Mouse (Mus musculus) bone marrow, adult 2 months (tissue): ENCODE results near the gene Mex3b. TPM values are rescaled to one million over a fixed set of nuclear protein-coding genes. Genes with fewer than 3 reads are reported as not detected.

Experiments
- H3K27ac ChIP-seq: fragments of 200-500 bp; 2 replicates; pipeline ENCODE4 v1.5.1; 2012; ENCODE audit warnings: low read depth, mild to moderate bottlenecking, control low read depth, inconsistent platforms, low read length; ENCODE audit not compliant: control insufficient read depth, poor library complexity, insufficient read depth
- H3K4me1 ChIP-seq: fragments of 200-500 bp; 2 replicates; pipeline ENCODE4 v1.6.1; 2011; ENCODE audit warnings: low read length; ENCODE audit not compliant: control insufficient read depth, insufficient read depth
- H3K4me3 ChIP-seq: fragments of 200-500 bp; replicated peaks from 2 replicates; pipeline ENCODE3; 2011; ENCODE audit warnings: mild to moderate bottlenecking, low read depth, low read length, control low read depth; ENCODE audit not compliant: control insufficient read depth
- CTCF ChIP-seq: fragments of 200-500 bp; IDR thresholded peaks from 2 replicates; pipeline ENCODE4 v1.5.1; 2011; ENCODE audit warnings: low read length, control low read depth; ENCODE audit not compliant: control insufficient read depth, insufficient read depth
- POLR2A ChIP-seq: fragments of 200-500 bp; IDR thresholded peaks from 2 replicates; pipeline ENCODE4 v1.6.1; 2011; ENCODE audit warnings: low read depth, mild to moderate bottlenecking, control low read depth, low read length, borderline replicate concordance; ENCODE audit not compliant: control insufficient read depth
- WGBS: fragments of 180-500 bp; shearing (Covaris S2); methylation state at CpG from one replicate; pipeline ENCODE4 v1.1.7; 2018; 5-methylcytosine and 5-hydroxymethylcytosine counted together
- polyA plus RNA-seq: library from polyadenylated mRNA; stranded (reverse); fragments of >200 nt; gene quantifications from 2 replicates; pipeline ENCODE4 v1.2.4, GENCODE M21; 2011; ENCODE audit warnings: low replicate concordance; ENCODE audit not compliant: missing spikeins, insufficient read depth, insufficient read length

Gene Mex3b
- polyA plus RNA-seq, 1 experiment: 2.4 TPM

GRCm38 (mm10) chr7:82838965-82839675 is 28.0 kb upstream of the Mex3b start:
- Histone ChIP-seq H3K4me1 (no peaks in the 10 kb centered on the region), H3K27ac (no peak overlapping the region), H3K4me3 (no peak overlapping the region)
- no peak for TF ChIP-seq POLR2A
- no peak for TF ChIP-seq CTCF
- WGBS: 76% methylated on average over 11 of the region's 11 CpGs

DNA sequence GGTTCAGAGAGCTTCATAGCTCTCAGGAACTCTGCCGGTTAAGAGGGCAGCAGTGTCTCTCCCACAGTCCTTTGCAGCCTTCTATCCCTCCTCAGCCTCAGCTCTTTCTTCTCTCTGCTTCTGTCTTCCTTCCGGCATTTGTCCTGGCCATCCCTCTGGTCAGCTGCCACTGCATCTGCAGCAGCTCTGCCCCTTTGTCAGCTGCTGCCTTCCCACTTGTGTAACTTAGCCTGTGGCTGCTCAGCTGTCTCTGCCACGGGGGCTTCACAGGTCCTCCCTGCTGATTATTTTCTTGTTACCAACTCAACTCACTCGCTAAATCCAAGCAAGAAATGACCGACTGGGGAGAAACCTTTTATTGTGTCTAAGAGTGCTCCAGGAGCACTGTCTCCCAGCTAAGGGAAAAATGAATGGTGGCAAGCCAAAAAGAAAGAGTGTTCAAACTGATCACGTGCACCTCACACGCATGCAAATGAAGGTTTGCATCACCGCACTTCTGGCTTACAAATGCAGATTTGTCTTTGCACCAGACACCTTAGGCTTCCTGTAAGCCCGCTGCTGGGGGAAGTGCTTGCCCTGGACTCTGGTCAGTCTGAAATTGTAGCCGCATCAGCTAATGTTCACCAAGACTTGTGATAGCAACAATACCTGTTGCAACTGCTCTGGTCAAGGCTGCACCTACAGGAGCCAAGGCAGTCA is 24.8 kb upstream of the Mex3b start:
- no peak for TF ChIP-seq POLR2A
- no peak for TF ChIP-seq CTCF
- no peak overlapping the region for H3K4me3 ChIP-seq
- no peak overlapping the region for H3K27ac ChIP-seq
- no peaks in the 10 kb centered on the region for H3K4me1 ChIP-seq
- whole genome bisulfite sequencing: 53% methylated on average over 10 of the region's 10 CpGs

DNA sequence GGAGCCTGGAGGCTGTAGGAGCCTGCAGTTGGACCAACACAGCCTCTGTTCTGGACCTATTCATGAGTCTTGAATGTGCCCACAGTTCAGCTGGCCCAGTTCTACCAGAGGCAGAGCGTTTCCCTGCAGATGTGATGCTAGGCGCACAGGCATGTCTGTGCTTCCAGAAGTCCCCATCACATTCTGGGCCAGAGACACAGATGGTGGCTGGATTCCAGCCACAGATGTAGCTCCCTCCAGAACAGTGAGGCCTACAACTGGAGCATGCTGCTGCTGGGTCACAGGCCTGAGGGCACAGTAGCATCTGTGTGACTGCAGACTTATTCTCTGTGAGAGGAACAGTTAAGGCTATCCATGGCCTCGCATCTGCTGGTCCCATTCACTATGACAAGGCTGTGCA is 16.4 kb upstream of the Mex3b start:
- Histone ChIP-seq H3K27ac (no peak overlapping the region), H3K4me1 (peaks cover 1% of the 10 kb centered on the region; the same call in 1 of the 2 replicates), H3K4me3 (no peak overlapping the region)
- 82% methylated on average over 3 of the region's 3 CpGs for WGBS
- no peak for TF ChIP-seq CTCF
- TF ChIP-seq POLR2A: no peak

DNA sequence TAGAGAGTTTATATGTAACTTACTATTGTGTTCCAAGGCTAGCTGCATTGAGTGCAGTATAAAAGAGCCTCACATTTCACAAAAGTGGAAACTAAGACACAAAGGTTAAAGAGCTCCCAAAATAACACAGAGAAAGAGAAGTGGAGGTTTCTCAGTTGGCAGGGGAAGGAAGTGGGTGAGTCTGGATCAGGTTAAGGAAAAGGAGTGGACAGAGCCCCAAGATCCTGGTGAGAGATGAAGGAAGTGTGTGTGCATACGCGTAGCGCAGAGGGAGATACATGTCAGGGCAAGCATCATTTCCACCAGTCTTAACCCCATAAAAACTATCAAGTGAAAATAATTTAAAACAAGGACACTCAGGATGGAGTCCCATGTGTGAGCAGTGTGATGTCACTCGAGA is 15.5 kb upstream of the Mex3b start:
- H3K4me1 ChIP-seq: peaks cover 1% of the 10 kb centered on the region; the same call in 1 of the 2 replicates
- WGBS: 21% methylated on average over 4 of the region's 4 CpGs
- H3K4me3 ChIP-seq: no peak overlapping the region
- no peak for TF ChIP-seq POLR2A
- TF ChIP-seq CTCF: no peak
- H3K27ac ChIP-seq: no peak overlapping the region

GRCm38 (mm10) chr7:82854195-82854766 is 12.9 kb upstream of the Mex3b start:
- no peak overlapping the region for H3K4me3 ChIP-seq
- no peak overlapping the region for H3K27ac ChIP-seq
- TF ChIP-seq POLR2A (no peak), CTCF (no peak)
- H3K4me1 ChIP-seq: peaks cover 1% of the 10 kb centered on the region; the same call in 1 of the 2 replicates
- 76% methylated on average over 3 of the region's 3 CpGs for WGBS

- WGBS: 24% methylated on average over 4 of the region's 4 CpGs
- H3K4me1 ChIP-seq: no peaks in the 10 kb centered on the region
Observed at GRCm38 (mm10) chr7:82858611-82859010, 8.5 kb upstream of the Mex3b start.

DNA sequence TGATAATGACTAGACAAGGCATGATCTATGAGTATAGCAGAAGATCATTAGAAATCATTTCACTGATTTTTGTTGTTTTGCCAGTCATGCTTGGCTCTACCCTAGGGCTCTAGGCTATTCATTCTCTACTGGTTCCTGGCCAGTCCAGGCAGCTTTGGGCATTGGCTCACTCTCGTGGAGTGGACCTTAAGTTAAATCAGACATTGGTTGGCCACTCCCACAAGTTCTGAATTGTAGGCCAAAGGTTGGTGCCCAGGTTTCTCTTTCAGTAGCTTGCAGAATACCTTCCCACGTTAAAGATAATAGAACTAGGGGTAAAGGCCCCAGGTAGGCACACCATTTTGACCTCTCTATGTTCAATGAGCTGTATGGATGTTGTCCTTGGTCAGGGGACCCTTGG is 6.5 kb upstream of the Mex3b start:
- TF ChIP-seq POLR2A (no peak), CTCF (no peak)
- 71% methylated on average over 2 of the region's 2 CpGs for WGBS

More at GRCm38 (mm10) chr7:82858611-82859010, 8.5 kb upstream of the Mex3b start:
- Histone ChIP-seq H3K27ac (no peak overlapping the region), H3K4me3 (no peak overlapping the region)
- TF ChIP-seq POLR2A (no peak), CTCF (no peak)

DNA sequence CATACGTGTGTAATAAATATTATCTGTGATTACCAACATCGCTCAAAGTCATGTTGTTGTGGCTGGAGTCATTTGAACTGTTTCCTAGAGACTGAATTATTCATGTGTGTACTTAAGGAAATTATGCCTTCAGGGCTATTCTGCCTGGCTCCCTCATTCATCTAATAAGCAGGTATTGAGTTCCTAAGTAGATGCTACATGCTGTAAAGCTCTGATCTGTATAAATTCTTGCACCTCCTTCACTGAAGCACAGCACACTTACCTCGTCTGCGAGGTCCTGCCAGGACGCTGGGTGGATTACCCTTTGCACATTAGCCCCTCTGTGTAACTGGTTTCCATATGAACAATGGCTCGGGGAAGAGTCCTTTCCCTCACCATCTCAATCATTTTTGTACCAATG is 3.8 kb upstream of the Mex3b start:
- Histone ChIP-seq H3K4me1 (no peaks in the 10 kb centered on the region; the same call in 1 of the 2 replicates), H3K4me3 (no peak overlapping the region), H3K27ac (no peak overlapping the region)
- no peak for TF ChIP-seq CTCF
- TF ChIP-seq POLR2A: no peak
- WGBS: 85% methylated on average over 6 of the region's 6 CpGs

More for the DNA sequence above, 6.5 kb upstream of the Mex3b start:
- no peaks in the 10 kb centered on the region for H3K4me1 ChIP-seq
- no peak overlapping the region for H3K27ac ChIP-seq
- no peak overlapping the region for H3K4me3 ChIP-seq
